Mouse (Mus musculus) erythroblast, embryonic 14.5 days (primary cell): ENCODE results near the gene Pofut2. TPM values are rescaled to one million over a fixed set of nuclear protein-coding genes. Genes with fewer than 3 reads are reported as not detected.
"Not testable (repeated sequence)": the region's sequence is repeated elsewhere in the genome, so short reads cannot be mapped to it uniquely, and the experiment has no call there.

Experiments used
- H3K27me3 ChIP-seq: 2 replicates; pipeline ENCODE4 v1.6.1; 2012; ENCODE audit warnings: inconsistent platforms; ENCODE audit not compliant: control insufficient read depth
- H3K36me3 ChIP-seq: 2 replicates; pipeline ENCODE4 v1.6.1; 2012; ENCODE audit warnings: mild to moderate bottlenecking, inconsistent platforms; ENCODE audit not compliant: control insufficient read depth
- H3K4me1 ChIP-seq: 2 replicates; pipeline ENCODE4 v1.6.1; 2012; ENCODE audit warnings: inconsistent platforms; ENCODE audit not compliant: control insufficient read depth
- H3K4me3 ChIP-seq: replicated peaks from 2 replicates; pipeline ENCODE3; 2012; ENCODE audit warnings: moderate library complexity, mild to moderate bottlenecking, inconsistent platforms
- H3K9me3 ChIP-seq: 2 replicates; pipeline ENCODE4 v1.6.1; 2012; ENCODE audit warnings: low read length, inconsistent platforms, mixed read lengths; ENCODE audit not compliant: control insufficient read depth
- GATA1 ChIP-seq: IDR thresholded peaks from 2 replicates; pipeline ENCODE4 v1.6.1; 2012; ENCODE audit warnings: low read length, inconsistent platforms, mixed read lengths
- TAL1 ChIP-seq: IDR thresholded peaks from 3 replicates; pipeline ENCODE4 v1.6.1; 2012; ENCODE audit warnings: low read length, inconsistent platforms, mixed read lengths
- polyA plus RNA-seq: library from polyadenylated mRNA; stranded (reverse); fragments of >175 nt; gene quantifications from 2 replicates; pipeline ENCODE4 v1.2.3, GENCODE M21; 2012

The Pofut2 gene
- polyA plus RNA-seq, 1 experiment = 5.0 TPM

DNA sequence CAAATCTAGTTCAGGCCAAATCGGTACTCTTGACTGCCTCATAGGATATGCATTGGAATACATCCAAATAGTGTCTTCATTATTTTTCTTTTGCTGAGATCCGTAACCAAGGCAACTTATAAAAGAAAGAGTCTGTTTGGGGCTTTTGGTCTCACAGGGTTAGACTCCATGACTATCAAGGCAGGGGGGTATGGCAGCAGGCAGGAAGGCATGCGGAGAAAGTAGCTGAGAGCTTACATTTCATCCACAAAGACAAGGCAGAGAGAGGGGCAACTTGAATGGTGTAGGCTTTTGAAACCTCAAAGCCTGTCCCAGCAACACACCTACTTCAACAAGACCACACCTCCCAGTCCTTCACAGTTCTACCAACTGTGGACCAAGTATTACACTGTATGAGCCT lies 3.3 kb upstream of the Pofut2 start:
- H3K4me3 ChIP-seq = no peak overlapping the region
- H3K36me3 ChIP-seq = peaks cover 4% of the 10 kb centered on the region
- no peak for TF ChIP-seq TAL1
- no peak for TF ChIP-seq GATA1
- peaks cover 20% of the 10 kb centered on the region for H3K27me3 ChIP-seq
- H3K4me1 ChIP-seq = peaks cover 48% of the 10 kb centered on the region
- H3K9me3 ChIP-seq = 0 out of 2 replicates have a peak, but pooled peaks cover 2% of the 10 kb centered on the region

DNA sequence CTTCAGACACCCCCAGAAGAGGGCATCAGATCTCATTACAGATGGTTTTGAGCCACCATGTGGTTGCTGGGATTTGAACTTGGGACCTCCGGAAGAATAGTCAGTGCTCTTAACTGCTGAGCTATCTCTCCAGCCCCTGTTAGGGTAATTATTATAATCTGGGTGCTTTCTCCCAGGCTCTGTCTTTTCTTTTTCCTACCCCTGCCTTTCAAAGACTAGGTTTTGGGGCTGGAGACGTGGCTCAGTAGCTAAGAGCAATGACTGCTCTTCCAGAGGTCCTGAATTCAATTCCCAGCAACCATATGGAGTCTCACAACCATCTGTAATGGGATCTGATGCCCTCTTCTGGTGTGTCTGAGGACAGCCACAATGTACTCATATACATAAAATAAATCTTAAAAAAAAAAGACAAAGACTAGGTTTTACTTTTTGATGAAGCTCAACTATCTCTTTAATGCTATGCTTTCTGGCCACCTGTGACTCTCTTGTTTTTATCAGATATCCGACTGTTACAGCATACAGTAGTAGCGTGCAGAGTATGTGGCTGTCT lies 902 bp upstream of the Pofut2 start:
- no peak for TF ChIP-seq TAL1
- TF ChIP-seq GATA1 = no peak
- peaks cover 13% of the 10 kb centered on the region for H3K27me3 ChIP-seq
- peaks cover 29% of the 10 kb centered on the region for H3K36me3 ChIP-seq
- H3K4me1 ChIP-seq = peaks cover 33% of the 10 kb centered on the region
- H3K9me3 ChIP-seq = no peaks in the 10 kb centered on the region
- peak overlapping the region; percentile 90 for H3K4me3 ChIP-seq

GRCm38 (mm10) chr10:77260166-77260875 lies 1.3 kb downstream of the Pofut2 start:
- no peak for TF ChIP-seq GATA1
- TF ChIP-seq TAL1 = no peak
- H3K27me3 ChIP-seq = peaks cover 4% of the 10 kb centered on the region
- H3K9me3 ChIP-seq = no peaks in the 10 kb centered on the region
- H3K4me3 ChIP-seq = peak overlapping the region; percentile 90
- H3K4me1 ChIP-seq = peaks cover 33% of the 10 kb centered on the region
- H3K36me3 ChIP-seq = peaks cover 51% of the 10 kb centered on the region

GRCm38 (mm10) chr10:77266281-77266680 lies 7.3 kb downstream of the Pofut2 start:
- Histone ChIP-seq H3K4me3 (no peak overlapping the region), H3K36me3 (peaks cover 89% of the 10 kb centered on the region), H3K4me1 (no peaks in the 10 kb centered on the region; the same call in none of the 2 replicates), H3K9me3 (no peaks in the 10 kb centered on the region), H3K27me3 (no peaks in the 10 kb centered on the region)
- TF ChIP-seq TAL1 (no peak), GATA1 (no peak)

GRCm38 (mm10) chr10:77267027-77267426 lies 8.0 kb downstream of the Pofut2 start:
- no peak overlapping the region for H3K4me3 ChIP-seq
- no peak for TF ChIP-seq TAL1
- TF ChIP-seq GATA1 = no peak
- H3K36me3 ChIP-seq = peaks cover 82% of the 10 kb centered on the region
- H3K9me3 ChIP-seq = no peaks in the 10 kb centered on the region
- no peaks in the 10 kb centered on the region for H3K27me3 ChIP-seq
- no peaks in the 10 kb centered on the region; the same call in 1 of the 2 replicates for H3K4me1 ChIP-seq

DNA sequence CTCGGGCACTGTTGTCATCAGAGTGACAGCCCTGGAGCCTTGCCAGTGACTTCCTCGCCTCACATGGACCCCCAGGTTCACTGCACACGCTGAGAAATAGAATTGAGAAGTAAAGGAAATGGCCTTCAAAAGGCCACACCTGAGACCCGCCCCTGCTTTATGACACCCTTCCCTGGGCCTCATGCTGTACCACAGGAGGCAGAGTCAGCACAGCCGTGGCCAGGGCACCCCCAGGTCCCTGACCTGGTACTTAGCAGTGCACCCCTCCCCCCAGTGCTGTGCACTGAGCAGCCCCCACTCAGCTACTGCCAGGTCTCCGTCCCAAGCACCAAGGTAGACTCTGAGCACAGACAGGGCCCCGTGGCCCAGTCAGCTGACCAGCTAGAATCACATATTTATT lies 10.1 kb downstream of the Pofut2 start:
- no peaks in the 10 kb centered on the region for H3K27me3 ChIP-seq
- H3K4me1 ChIP-seq = no peaks in the 10 kb centered on the region
- peaks cover 61% of the 10 kb centered on the region for H3K36me3 ChIP-seq
- no peak overlapping the region for H3K4me3 ChIP-seq
- TF ChIP-seq TAL1 (no peak), GATA1 (no peak)
- H3K9me3 ChIP-seq = no peaks in the 10 kb centered on the region

GRCm38 (mm10) chr10:77272980-77273730 lies 14.1 kb downstream of the Pofut2 start:
- Histone ChIP-seq H3K27me3 (no peaks in the 10 kb centered on the region), H3K9me3 (no peaks in the 10 kb centered on the region), H3K36me3 (peaks cover 21% of the 10 kb centered on the region), H3K4me3 (no peak overlapping the region), H3K4me1 (no peaks in the 10 kb centered on the region)
- no peak for TF ChIP-seq TAL1
- TF ChIP-seq GATA1 = no peak

DNA sequence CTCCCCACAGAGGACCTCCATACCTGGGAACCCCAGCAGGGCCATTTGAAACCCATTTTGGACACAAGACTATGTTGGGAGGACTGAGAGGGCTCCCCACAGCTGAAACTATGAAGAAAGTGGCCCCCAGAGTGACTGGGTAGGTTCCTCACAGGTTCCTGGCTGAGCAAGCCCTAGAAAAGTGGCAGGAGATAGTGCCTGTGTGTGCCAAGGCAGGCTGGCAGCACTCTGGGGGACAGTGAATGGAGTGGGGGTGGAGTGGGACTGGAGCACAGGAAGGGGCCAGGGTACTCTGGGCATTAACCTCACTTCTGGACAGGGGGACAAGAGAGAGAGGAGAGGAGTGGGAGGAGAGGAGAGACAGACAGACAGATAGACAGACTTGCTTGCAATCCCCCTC lies 14.8 kb downstream of the Pofut2 start:
- Histone ChIP-seq H3K27me3 (no peaks in the 10 kb centered on the region), H3K4me1 (no peaks in the 10 kb centered on the region), H3K4me3 (no peak overlapping the region), H3K36me3 (peaks cover 14% of the 10 kb centered on the region), H3K9me3 (no peaks in the 10 kb centered on the region)
- no peak for TF ChIP-seq GATA1
- no peak for TF ChIP-seq TAL1

DNA sequence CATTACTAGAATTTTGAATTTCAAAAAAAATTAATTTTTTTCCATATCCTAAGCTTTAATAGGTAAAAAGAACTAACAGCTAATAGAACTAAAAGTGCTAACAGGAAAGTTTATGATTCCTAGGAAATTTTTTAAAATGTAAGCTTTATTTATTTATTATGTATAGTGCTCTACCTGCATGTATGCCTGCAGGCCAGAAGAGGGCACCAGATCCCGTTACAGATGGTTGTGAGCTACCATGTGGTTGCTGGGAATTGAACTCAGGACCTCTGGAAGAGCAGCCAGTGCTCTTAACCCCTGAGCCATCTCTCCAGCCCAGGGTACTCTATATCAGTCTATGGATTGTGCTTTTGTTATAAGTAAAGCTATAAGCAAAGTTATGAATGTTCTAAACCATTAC lies 23.1 kb downstream of the Pofut2 start:
- H3K36me3 ChIP-seq, H3K4me1 ChIP-seq, H3K4me3 ChIP-seq, H3K9me3 ChIP-seq, H3K27me3 ChIP-seq: not testable (repeated sequence)
